Mouse (Mus musculus) CH12F3 (cell line): Measurements from ENCODE around the gene Cnbp.

Experiments
- in situ Hi-C: fragments of 300-500 bp; cut with MboI; formaldehyde crosslinking; loops from 2 replicates; pipeline ENCODE4 v1.14.3; 2020; ENCODE audit warnings: low sequenced_read_pairs

Cnbp gene

DNA sequence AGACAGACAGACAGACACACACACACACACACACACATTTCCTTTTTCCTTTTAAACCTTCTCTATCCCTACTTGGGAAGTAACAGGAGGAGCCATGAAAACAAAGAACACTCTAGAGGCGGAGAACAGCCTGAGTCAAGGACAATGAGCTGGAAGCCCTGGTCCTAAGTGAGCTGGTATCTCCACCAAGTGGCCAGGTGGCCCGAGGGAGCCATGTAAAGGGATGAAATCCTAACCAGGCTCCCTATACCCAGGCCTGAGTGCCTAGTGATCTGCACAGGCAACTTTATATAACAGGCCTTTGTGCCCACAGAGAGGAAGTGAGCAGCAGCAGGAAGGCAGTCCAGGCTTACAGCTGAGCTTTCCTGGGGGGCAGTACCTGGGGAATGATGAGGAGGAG is 44.0 kb downstream of the Cnbp start:
- in situ Hi-C loops, result no loop called here

DNA sequence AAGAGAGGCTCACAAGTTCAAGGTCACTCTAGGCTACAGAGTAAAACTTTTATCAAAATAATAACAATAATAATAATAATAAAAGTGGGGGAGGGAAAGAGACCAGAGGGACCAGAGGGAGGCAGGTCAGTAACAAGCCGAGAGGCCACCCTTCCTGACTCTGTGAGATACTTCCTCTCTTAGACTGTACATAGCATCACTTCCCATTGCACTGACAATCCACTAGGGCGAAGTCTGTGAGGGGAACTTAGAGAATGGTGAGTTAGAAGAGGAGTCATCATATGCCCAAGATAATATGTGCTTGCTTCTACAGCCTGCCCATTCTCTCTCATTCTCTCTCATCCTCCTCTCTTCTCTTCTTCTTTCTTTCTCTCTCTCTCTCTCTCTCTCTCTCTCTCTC is 44.9 kb downstream of the Cnbp start:
- in situ Hi-C loops, result no loop called here

DNA sequence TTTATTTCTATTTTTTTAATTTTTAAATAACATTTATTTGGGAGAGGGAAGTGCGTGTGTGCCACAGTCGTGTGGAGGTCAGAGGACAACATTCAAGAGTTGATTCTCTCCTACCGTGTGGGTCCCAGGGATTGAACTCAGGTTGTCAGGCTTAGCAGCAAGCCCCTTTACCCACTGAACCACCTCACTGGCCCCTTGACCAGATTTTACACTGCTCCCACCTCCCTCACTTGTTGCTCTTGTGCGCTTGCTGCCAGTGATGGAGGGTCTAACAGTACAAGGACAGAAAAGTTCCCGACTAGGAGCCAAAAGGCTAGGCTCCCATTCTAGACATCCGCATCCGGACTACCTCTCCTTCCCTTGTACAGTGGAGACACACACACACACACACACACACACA is 45.5 kb downstream of the Cnbp start:
- in situ Hi-C loops, result no loop called here

DNA sequence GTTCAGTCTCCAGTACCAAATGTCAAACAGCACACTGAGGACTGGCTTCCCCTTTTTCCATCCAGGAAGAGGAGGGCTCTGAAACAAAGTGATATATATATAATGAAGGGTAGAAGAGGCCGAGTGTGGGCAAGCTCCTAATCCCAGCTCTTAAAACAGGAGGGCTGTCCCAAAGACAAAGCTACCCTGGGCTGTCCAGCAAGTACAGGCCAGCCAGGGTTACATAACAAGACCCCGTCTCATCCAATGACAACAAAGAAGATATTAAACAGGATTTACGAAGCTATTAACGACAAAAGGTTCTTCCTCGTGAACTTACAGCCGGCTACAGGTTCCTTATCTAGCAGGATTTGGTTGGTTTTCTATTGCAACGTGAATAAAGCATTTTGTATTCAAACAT is 46.0 kb downstream of the Cnbp start:
- in situ Hi-C loops, result no loop called here

GRCm38 (mm10) chr6:87804036-87804435 is 46.9 kb downstream of the Cnbp start:
- in situ Hi-C loops, result no loop called here

GRCm38 (mm10) chr6:87802462-87802861 is 48.4 kb downstream of the Cnbp start:
- in situ Hi-C loops, result no loop called here

GRCm38 (mm10) chr6:87799576-87799975 is 51.3 kb downstream of the Cnbp start:
- in situ Hi-C loops, result no loop called here

- in situ Hi-C loops, result no loop called here
Measured at GRCm38 (mm10) chr6:87797321-87797720, 53.6 kb downstream of the Cnbp start.

- in situ Hi-C loops, result no loop called here
Measured at GRCm38 (mm10) chr6:87796251-87796880, 54.5 kb downstream of the Cnbp start.

- in situ Hi-C loops, result no loop called here
Measured at GRCm38 (mm10) chr6:87795385-87796150, 55.3 kb downstream of the Cnbp start.

GRCm38 (mm10) chr6:87793821-87794510 is 56.9 kb downstream of the Cnbp start:
- in situ Hi-C loops, result no loop called here
